Comparison of ENCODE assay signal across 13 mouse cellular contexts in genomic region chr4:107776990-107777673, GRCm38 (mm10). TPM values are rescaled to one million over a fixed set of nuclear protein-coding genes. Genes with fewer than 3 reads are reported as not detected.
DNase-seq lines count a peak whose midpoint lies in the region; ATAC-seq and TF ChIP-seq lines count a peak whose summit lies in the region.
"Had no signal": no experiment of that assay in that cellular context is flagged by ENCODE, and none has a peak within 500 bp of the region (broad histone marks: within the 10 kb centered on the region; RNA-seq: fewer than 3 reads in every experiment).

No protein-coding gene starts in this region.

- peak; percentile 73 for DNase-seq in midbrain, embryonic 11.5 days (ENCODE audit: low spot score, missing footprints)
- no peak for DNase-seq in midbrain, postnatal 0 days (ENCODE audit: low spot score)
- DNase-seq in lung, postnatal 10 days, result peak; percentile 16
- peak in 1 of 2 experiments; percentile 58 for DNase-seq in spleen, adult 2 months (ENCODE audit: low read depth in 1 of 2, low spot score in 2 of 2)
- DNase-seq in heart, embryonic 10.5 days (ENCODE audit: low spot score), result no peak
- no peak for DNase-seq in left cerebral cortex, adult 11 months (ENCODE audit: low spot score)
- no peak for DNase-seq in left cerebral cortex, adult 18-20 months (ENCODE audit: low spot score in 2 of 2)
- DNase-seq: adrenal gland, postnatal 10 days; cerebellum, adult 8-10 months; kidney, adult 18-20 months had no signal

- H3K9ac ChIP-seq in midbrain, embryonic 11.5 days (ENCODE audit: low read length), result no peak overlapping the region
- no peak overlapping the region for H3K9ac ChIP-seq in midbrain, postnatal 0 days (replicated peaks; ENCODE audit: low read length, poor library complexity, severe bottlenecking)

- H3K27ac ChIP-seq in midbrain, embryonic 11.5 days (ENCODE audit: low read depth, low read length), result no peak overlapping the region
- no peak overlapping the region for H3K27ac ChIP-seq in midbrain, postnatal 0 days (ENCODE audit: low read depth, low read length)
- H3K27ac ChIP-seq in spleen, adult 2 months (ENCODE audit: insufficient read depth, low read length), result peak overlapping the region; percentile 8; the same call in 1 of the 2 replicates
- no peak overlapping the region for H3K27ac ChIP-seq in heart, embryonic 10.5 days
- H3K27ac ChIP-seq: left cerebral cortex, adult 2 months had no signal

- ATAC-seq in midbrain, embryonic 11.5 days (ENCODE audit: low FRiP score), result no peak
- ATAC-seq in midbrain, postnatal 0 days (ENCODE audit: low FRiP score), result no peak
- peak; percentile 90 for ATAC-seq in common myeloid progenitor, adult 5-6 weeks (replicated peaks; ENCODE audit: low read depth, poor library complexity, severe bottlenecking)

- no peaks in the 10 kb centered on the region for H3K27me3 ChIP-seq in midbrain, embryonic 11.5 days (ENCODE audit: control insufficient read depth, insufficient read depth, low read length)
- H3K27me3 ChIP-seq in midbrain, postnatal 0 days (ENCODE audit: insufficient read depth, low read length), result no peaks in the 10 kb centered on the region
- no peaks in the 10 kb centered on the region for H3K27me3 ChIP-seq in spleen, adult 2 months (ENCODE audit: control insufficient read depth, insufficient read depth, low read length)
- peaks cover 53% of the 10 kb centered on the region for H3K27me3 ChIP-seq in heart, embryonic 10.5 days (ENCODE audit: insufficient read depth, poor library complexity, severe bottlenecking)

- no peaks in the 10 kb centered on the region for H3K36me3 ChIP-seq in midbrain, embryonic 11.5 days (ENCODE audit: control insufficient read depth, insufficient read depth, low read length)
- no peaks in the 10 kb centered on the region for H3K36me3 ChIP-seq in midbrain, postnatal 0 days (ENCODE audit: insufficient read depth, low read length)
- H3K36me3 ChIP-seq in spleen, adult 2 months (ENCODE audit: control insufficient read depth, insufficient read depth, low read length), result no peaks in the 10 kb centered on the region
- no peaks in the 10 kb centered on the region for H3K36me3 ChIP-seq in heart, embryonic 10.5 days
- H3K36me3 ChIP-seq: G1E had no signal

- no peak for TF ChIP-seq POLR2A in spleen, adult 2 months (IDR thresholded peaks at IDR 0.05; ENCODE audit: low read depth, low read length)

- H3K4me3 ChIP-seq in midbrain, embryonic 11.5 days (ENCODE audit: low read depth, low read length), result no peak overlapping the region
- no peak overlapping the region for H3K4me3 ChIP-seq in midbrain, postnatal 0 days (ENCODE audit: low read depth, low read length)
- H3K4me3 ChIP-seq in spleen, adult 2 months (ENCODE audit: extremely low read depth, insufficient read depth, insufficient read length), result no peak overlapping the region
- no peak overlapping the region for H3K4me3 ChIP-seq in heart, embryonic 10.5 days
- H3K4me3 ChIP-seq: left cerebral cortex, adult 2 months had no signal

- peaks cover 22% of the 10 kb centered on the region for H3K4me1 ChIP-seq in midbrain, embryonic 11.5 days (ENCODE audit: control insufficient read depth, insufficient read depth, low read length)
- no peaks in the 10 kb centered on the region for H3K4me1 ChIP-seq in midbrain, postnatal 0 days (ENCODE audit: insufficient read depth, low read length)
- peaks cover 7% of the 10 kb centered on the region; the same call in 1 of the 2 replicates for H3K4me1 ChIP-seq in spleen, adult 2 months (ENCODE audit: control insufficient read depth, insufficient read depth, insufficient read length)
- H3K4me1 ChIP-seq in heart, embryonic 10.5 days, result peaks cover 18% of the 10 kb centered on the region

- H3K9me3 ChIP-seq in midbrain, embryonic 11.5 days (ENCODE audit: control insufficient read depth, low read length), result no peaks in the 10 kb centered on the region
- no peaks in the 10 kb centered on the region for H3K9me3 ChIP-seq in midbrain, postnatal 0 days (ENCODE audit: low read length)
- no peaks in the 10 kb centered on the region for H3K9me3 ChIP-seq in heart, embryonic 10.5 days
- H3K9me3 ChIP-seq: G1E had no signal

- 92% methylated on average over 5 of the region's 5 CpGs for WGBS in midbrain, embryonic 11.5 days
- 91% methylated on average over 5 of the region's 5 CpGs for WGBS in midbrain, postnatal 0 days
- 31% methylated on average over 5 of the region's 5 CpGs for WGBS in spleen, adult 2 months
- 85% methylated on average over 5 of the region's 5 CpGs for WGBS in heart, embryonic 10.5 days

- no peak overlapping the region for H3K4me2 ChIP-seq in midbrain, embryonic 11.5 days
- no peak overlapping the region for H3K4me2 ChIP-seq in midbrain, postnatal 0 days (ENCODE audit: low read depth, low read length, poor library complexity, severe bottlenecking)

- no peak for TF ChIP-seq CTCF in midbrain, postnatal 0 days (IDR thresholded peaks at IDR 0.05)
- TF ChIP-seq CTCF in spleen, adult 2 months (IDR thresholded peaks at IDR 0.05; ENCODE audit: extremely low read depth, insufficient read depth, insufficient read length, insufficient replicate concordance), result no peak

RNA-seq across cellular contexts. Expression of gene Lrp8, which starts 24.9 kb away (rescaled TPM):
- polyA plus RNA-seq in midbrain, embryonic 11.5 days (2014; fragmentation: Nextera tagmentation; extraction: Ambion mirVana), result 21.3 and 21.4 TPM in 2 replicates
- 74.1 and 78.5 TPM in 2 replicates for total RNA-seq in midbrain, postnatal 0 days (2014; rRNA removed)
- 31.9 and 35.2 TPM in 2 replicates for polyA plus RNA-seq in midbrain, postnatal 0 days (2015; fragmentation: Nextera tagmentation; extraction: Ambion mirVana)
- total RNA-seq in common myeloid progenitor, adult 5-6 weeks (2017), result 7.4 and 10.4 TPM in 2 replicates
- polyA plus RNA-seq in spleen, adult 2 months (2012; rRNA removed), result 7.4 and 14.5 TPM in 2 replicates
- polyA plus RNA-seq in heart, embryonic 10.5 days (2016; fragmentation: Nextera tagmentation; extraction: Ambion mirVana), result 1.8 and 2.6 TPM in 2 replicates
- total RNA-seq in left cerebral cortex, adult 18-20 months (2021), result 10 to 100 TPM; 84.3 to 94.0 TPM

Comparison
In these comparisons a context has a peak if more than half of its experiments do, and no peak if none do; other contexts are left out.
1. DNase-seq: peak in midbrain, embryonic 11.5 days (single experiment) and lung, postnatal 10 days (single experiment); none in midbrain, postnatal 0 days (single experiment), heart, embryonic 10.5 days (single experiment), left cerebral cortex, adult 11 months (single experiment) and left cerebral cortex, adult 18-20 months (0 of 2).